Mouse (Mus musculus) limb, embryonic 12.5 days (tissue): ENCODE results near the gene Chordc1. TPM values are rescaled to one million over a fixed set of nuclear protein-coding genes. Genes with fewer than 3 reads are reported as not detected.
"Not testable (repeated sequence)": the region's sequence is repeated elsewhere in the genome, so short reads cannot be mapped to it uniquely, and the experiment has no call there.

Experiments used
- ATAC-seq: fragments of 200-750 bp; cut with Nextera tagmentation; 2 replicates; pipeline ENCODE4 v1.8.0; 2017; ENCODE audit warnings: low read depth, moderate TSS enrichment; ENCODE audit not compliant: insufficient number of reproducible peaks, insufficient read depth, low FRiP score, low TSS enrichment
- H3K27ac ChIP-seq: fragments of 300-500 bp; sonication (generic); 2 replicates; pipeline ENCODE4 v1.5.1; 2016; ENCODE audit warnings: mild to moderate bottlenecking, moderate library complexity
- H3K27me3 ChIP-seq: fragments of 300-500 bp; sonication (generic); 2 replicates; pipeline ENCODE4 v1.6.1; 2016; ENCODE audit warnings: mild to moderate bottlenecking, moderate library complexity
- H3K36me3 ChIP-seq: fragments of 300-500 bp; sonication (generic); 2 replicates; pipeline ENCODE4 v1.6.1; 2016; ENCODE audit warnings: mild to moderate bottlenecking, moderate library complexity
- H3K4me1 ChIP-seq: fragments of 300-500 bp; sonication (generic); replicated peaks from 2 replicates; pipeline ENCODE4 v1.6.1; 2016
- H3K4me2 ChIP-seq: fragments of 300-500 bp; sonication (generic); 2 replicates; pipeline ENCODE4 v1.6.1; 2016; ENCODE audit warnings: mild to moderate bottlenecking, moderate library complexity
- H3K4me3 ChIP-seq: fragments of 300-500 bp; sonication (generic); replicated peaks from 2 replicates; pipeline ENCODE4 v1.5.1; 2016; ENCODE audit warnings: mild to moderate bottlenecking
- H3K9ac ChIP-seq: fragments of 300-500 bp; sonication (generic); replicated peaks from 2 replicates; pipeline ENCODE4 v1.6.1; 2016; ENCODE audit warnings: mild to moderate bottlenecking, moderate library complexity
- H3K9me3 ChIP-seq: fragments of 300-500 bp; sonication (generic); 2 replicates; pipeline ENCODE4 v1.6.1; 2016; ENCODE audit warnings: mild to moderate bottlenecking, moderate library complexity
- WGBS: fragments of 180-500 bp; shearing (Covaris S2); methylation state at CpG from one replicate; pipeline ENCODE4 v1.1.7; 2016; 5-methylcytosine and 5-hydroxymethylcytosine counted together
- polyA plus RNA-seq: library from polyadenylated mRNA; unstranded; fragments of >200 nt; fragmentation: Nextera tagmentation; extraction: Ambion mirVana; gene quantifications from 2 replicates; pipeline ENCODE4 v1.2.1, GENCODE M21; 2016

Gene Chordc1
- 132 and 140 TPM in 2 replicates for polyA plus RNA-seq

- Histone ChIP-seq H3K27ac (peak within 1 kb of the TSS; percentile 89), H3K36me3 (peaks cover 5% of the 10 kb centered on the region), H3K9ac (peak within 1 kb of the TSS; percentile 94), H3K9me3 (no peaks in the 10 kb centered on the region), H3K4me3 (peak within 1 kb of the TSS; percentile 92), H3K27me3 (no peaks in the 10 kb centered on the region), H3K4me1 (peaks cover 10% of the 10 kb centered on the region), H3K4me2 (peak within 1 kb of the TSS; percentile 81)
- WGBS: 4% methylated on average over 49 of the region's 49 CpGs
- ATAC-seq: peak; percentile 99
These were observed at the start of gene Chordc1 for GRCm38 (mm10) chr9:18291571-18292429. TSS of gene Chordc1 (plus strand) at chr9:18292125.

DNA sequence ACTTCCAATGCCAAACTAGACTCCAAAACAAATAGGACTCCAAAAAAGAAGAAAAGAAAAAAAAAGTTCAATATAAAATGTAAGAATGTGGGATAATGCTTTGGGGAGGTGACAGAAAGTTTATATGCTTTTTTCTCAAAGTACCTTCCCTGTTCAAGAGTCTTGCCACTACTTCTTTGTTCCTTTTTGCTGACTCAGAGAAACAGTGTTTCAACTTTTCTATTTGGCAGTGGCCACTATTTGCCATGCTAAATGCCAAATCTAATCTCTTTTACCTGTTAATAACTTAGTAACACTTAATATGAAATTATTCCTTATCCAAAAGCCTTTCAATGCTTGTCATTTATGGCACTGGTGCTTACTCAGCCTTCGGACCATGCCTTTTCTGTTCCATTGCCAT lies 16.0 kb upstream of the Chordc1 start:
- ATAC-seq: no peak
- Histone ChIP-seq H3K4me2 (no peak overlapping the region), H3K36me3 (no peaks in the 10 kb centered on the region), H3K4me1 (no peaks in the 10 kb centered on the region), H3K27ac (no peak overlapping the region), H3K9me3 (no peaks in the 10 kb centered on the region), H3K9ac (no peak overlapping the region), H3K27me3 (no peaks in the 10 kb centered on the region), H3K4me3 (no peak overlapping the region)
- 96% methylated on average over 1 of the region's 1 CpGs for WGBS

DNA sequence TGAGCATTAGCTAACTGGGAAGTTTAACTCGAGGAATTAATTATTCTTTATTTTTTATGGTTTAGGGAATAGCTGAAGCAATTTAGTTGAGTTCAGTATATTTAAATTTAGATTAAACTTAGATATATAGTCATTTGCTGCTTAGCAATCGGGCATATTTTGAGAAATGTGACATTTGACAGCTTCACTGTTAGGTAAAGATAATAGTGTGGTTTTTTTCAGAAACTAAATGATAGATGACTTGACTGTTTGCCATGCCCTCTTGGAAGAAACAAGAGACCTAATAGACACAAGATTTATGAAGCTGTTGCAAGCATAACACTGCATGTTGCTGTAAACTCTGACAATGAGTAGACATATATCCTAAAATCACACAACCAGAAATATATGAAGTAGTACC lies 15.1 kb upstream of the Chordc1 start:
- H3K27ac ChIP-seq: no peak overlapping the region
- no peaks in the 10 kb centered on the region for H3K36me3 ChIP-seq
- no peaks in the 10 kb centered on the region for H3K9me3 ChIP-seq
- H3K4me1 ChIP-seq: no peaks in the 10 kb centered on the region
- no peak overlapping the region for H3K4me3 ChIP-seq
- 51% methylated on average over 2 of the region's 2 CpGs for WGBS
- ATAC-seq: no peak
- H3K9ac ChIP-seq: no peak overlapping the region
- no peak overlapping the region for H3K4me2 ChIP-seq
- no peaks in the 10 kb centered on the region for H3K27me3 ChIP-seq

DNA sequence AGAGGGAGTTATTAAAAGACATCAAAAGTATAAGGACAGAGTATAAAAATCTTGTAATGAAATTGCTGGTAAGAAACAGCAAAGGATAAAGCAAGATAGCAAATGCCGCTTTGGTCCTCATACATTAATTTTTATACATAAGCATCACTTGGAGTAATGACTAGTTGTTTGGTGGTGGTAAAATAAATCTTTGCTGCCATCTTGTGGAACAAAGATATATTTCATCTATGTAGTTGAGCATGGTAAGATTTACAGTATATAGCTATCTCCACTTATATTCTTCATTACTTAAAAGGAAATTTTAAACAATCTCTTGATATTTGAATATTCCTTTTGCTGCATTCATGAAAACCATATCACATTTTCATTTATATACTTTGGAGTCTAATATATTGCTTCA lies 14.4 kb upstream of the Chordc1 start:
- Histone ChIP-seq H3K4me2 (no peak overlapping the region), H3K4me1 (no peaks in the 10 kb centered on the region), H3K36me3 (no peaks in the 10 kb centered on the region), H3K9me3 (no peaks in the 10 kb centered on the region), H3K9ac (no peak overlapping the region), H3K27me3 (no peaks in the 10 kb centered on the region), H3K27ac (no peak overlapping the region), H3K4me3 (no peak overlapping the region)
- no peak for ATAC-seq
- 53% methylated on average over 1 of the region's 1 CpGs for WGBS

- H3K4me1 ChIP-seq, H3K4me2 ChIP-seq, H3K9me3 ChIP-seq, ATAC-seq, H3K27ac ChIP-seq, H3K36me3 ChIP-seq, H3K4me3 ChIP-seq, H3K27me3 ChIP-seq, H3K9ac ChIP-seq: not testable (repeated sequence)
- WGBS: 28% methylated on average over 5 of the region's 5 CpGs
These were observed 13.2 kb upstream of the Chordc1 start for GRCm38 (mm10) chr9:18278693-18279092.

DNA sequence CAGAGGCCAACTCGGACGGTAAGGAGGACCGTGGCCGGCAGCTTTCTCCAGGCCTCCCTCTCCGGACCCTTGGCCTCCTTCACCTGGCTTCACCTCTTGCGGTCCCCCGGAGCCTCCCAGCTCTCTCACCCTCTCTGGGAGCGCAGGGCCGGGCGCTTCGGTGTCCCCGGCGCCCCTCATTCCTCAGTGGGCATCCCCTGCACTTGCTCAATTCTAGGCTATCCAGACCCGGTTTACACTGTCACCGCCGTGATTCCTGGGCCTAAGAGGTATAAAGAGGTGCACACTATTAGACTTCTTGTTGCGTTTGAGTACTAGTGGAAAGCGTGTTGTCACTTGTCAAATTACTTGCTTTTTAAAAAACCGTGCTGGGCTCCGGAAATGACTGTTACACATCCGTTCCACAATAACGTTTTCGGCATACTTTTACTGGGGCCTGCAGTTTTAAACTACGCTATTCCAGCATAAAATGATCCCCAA lies 558 bp downstream of the Chordc1 start:
- H3K36me3 ChIP-seq: peaks cover 9% of the 10 kb centered on the region
- H3K4me1 ChIP-seq: peaks cover 10% of the 10 kb centered on the region
- peak overlapping the region; percentile 92 for H3K4me3 ChIP-seq
- H3K27ac ChIP-seq: peak overlapping the region; percentile 89
- WGBS: under 1% methylated on average over 24 of the region's 24 CpGs
- no peaks in the 10 kb centered on the region for H3K9me3 ChIP-seq
- no peak; the same call in 1 of the 2 replicates for ATAC-seq
- H3K9ac ChIP-seq: peak overlapping the region; percentile 94
- H3K27me3 ChIP-seq: no peaks in the 10 kb centered on the region
- H3K4me2 ChIP-seq: peak overlapping the region; percentile 81

GRCm38 (mm10) chr9:18293026-18293781 lies 1.3 kb downstream of the Chordc1 start:
- Histone ChIP-seq H3K4me2 (peak overlapping the region; percentile 81), H3K36me3 (peaks cover 16% of the 10 kb centered on the region), H3K4me3 (peak overlapping the region; percentile 92), H3K9ac (peak overlapping the region; percentile 94), H3K4me1 (peaks cover 10% of the 10 kb centered on the region), H3K27ac (0 out of 2 replicates have a peak overlapping the region, but pooled peaks have one; percentile 89), H3K27me3 (no peaks in the 10 kb centered on the region), H3K9me3 (no peaks in the 10 kb centered on the region)
- no peak for ATAC-seq
- WGBS: 44% methylated on average over 6 of the region's 6 CpGs

- Histone ChIP-seq H3K36me3 (peaks cover 63% of the 10 kb centered on the region), H3K27me3 (no peaks in the 10 kb centered on the region), H3K27ac (no peak overlapping the region), H3K4me3 (no peak overlapping the region), H3K4me2 (no peak overlapping the region), H3K9ac (no peak overlapping the region), H3K4me1 (peaks cover 7% of the 10 kb centered on the region), H3K9me3 (no peaks in the 10 kb centered on the region)
- WGBS: 93% methylated on average over 6 of the region's 6 CpGs
- no peak for ATAC-seq
These were observed 6.4 kb downstream of the Chordc1 start for GRCm38 (mm10) chr9:18298301-18298700.

- Histone ChIP-seq H3K4me2 (no peak overlapping the region), H3K9me3 (no peaks in the 10 kb centered on the region), H3K27ac (no peak overlapping the region), H3K4me1 (no peaks in the 10 kb centered on the region), H3K4me3 (no peak overlapping the region), H3K36me3 (peaks cover 18% of the 10 kb centered on the region; the same call in 1 of the 2 replicates), H3K27me3 (no peaks in the 10 kb centered on the region), H3K9ac (no peak overlapping the region)
- ATAC-seq: no peak
- WGBS: 91% methylated on average over 3 of the region's 3 CpGs
These were observed 28.1 kb downstream of the Chordc1 start for GRCm38 (mm10) chr9:18319990-18320389.
